Mouse (Mus musculus) lung, adult 2 months (tissue): Measurements from ENCODE around the gene Plxdc2. TPM values are rescaled to one million over a fixed set of nuclear protein-coding genes. Genes with fewer than 3 reads are reported as not detected.

ENCODE experiments used
- DNase-seq: peaks from one replicate; pipeline ENCODE4 v3.0.0; 2022
- H3K4me1 ChIP-seq: fragments of 200-500 bp; 2 replicates; pipeline ENCODE4 v1.6.1; 2011; ENCODE audit warnings: low read length; ENCODE audit not compliant: control insufficient read depth, insufficient read depth
- H3K4me3 ChIP-seq: fragments of 200-500 bp; replicated peaks from 2 replicates; pipeline ENCODE3; 2011; ENCODE audit warnings: low read depth, mild to moderate bottlenecking, control low read depth, low read length; ENCODE audit errors: extremely low read depth
- CTCF ChIP-seq: fragments of 200-500 bp; IDR thresholded peaks from 2 replicates; pipeline ENCODE4 v1.5.1; 2011; ENCODE audit warnings: mild to moderate bottlenecking, low read length, control low read depth; ENCODE audit not compliant: insufficient read depth
- POLR2A ChIP-seq: fragments of 200-500 bp; IDR thresholded peaks from 2 replicates; pipeline ENCODE4 v1.6.1; 2011; ENCODE audit warnings: low read depth, mild to moderate bottlenecking, control low read depth, low read length, borderline replicate concordance; ENCODE audit errors: extremely low read depth
- WGBS: fragments of 180-500 bp; shearing (Covaris S2); methylation state at CpG from one replicate; pipeline ENCODE4 v1.1.7; 2018; 5-methylcytosine and 5-hydroxymethylcytosine counted together
- polyA plus RNA-seq: library from polyadenylated mRNA; depleted of rRNA; stranded (reverse); fragments of >200 nt; gene quantifications from 2 replicates; pipeline ENCODE4 v1.2.3, GENCODE M21; 2012

The Plxdc2 gene
- polyA plus RNA-seq, 1 experiment = 49.6 TPM

DNA sequence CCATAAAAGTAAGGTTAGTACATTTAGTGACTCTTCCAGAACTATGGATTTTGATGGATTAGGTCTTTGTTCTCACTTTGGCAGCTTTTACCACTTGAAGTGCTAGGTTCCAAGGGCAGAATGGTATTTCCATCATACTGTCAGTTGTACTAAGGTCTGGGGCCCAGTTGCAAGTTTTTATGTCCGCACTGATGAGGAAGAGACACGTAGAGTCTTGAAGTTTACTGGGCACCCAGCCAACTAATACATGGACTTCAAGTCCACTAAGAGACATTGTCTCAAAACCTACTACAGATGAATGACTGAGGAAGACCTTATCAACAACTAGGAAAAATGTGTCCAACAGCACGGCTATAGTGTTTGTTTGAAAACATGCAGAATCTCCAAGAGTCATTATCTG lies 242.1 kb downstream of the Plxdc2 start:
- Histone ChIP-seq H3K4me1 (peaks cover 2% of the 10 kb centered on the region; the same call in 1 of the 2 replicates), H3K4me3 (no peak overlapping the region)
- TF ChIP-seq POLR2A (no peak), CTCF (no peak)
- WGBS = 34% methylated on average over 3 of the region's 3 CpGs
- DNase-seq = no peak

DNA sequence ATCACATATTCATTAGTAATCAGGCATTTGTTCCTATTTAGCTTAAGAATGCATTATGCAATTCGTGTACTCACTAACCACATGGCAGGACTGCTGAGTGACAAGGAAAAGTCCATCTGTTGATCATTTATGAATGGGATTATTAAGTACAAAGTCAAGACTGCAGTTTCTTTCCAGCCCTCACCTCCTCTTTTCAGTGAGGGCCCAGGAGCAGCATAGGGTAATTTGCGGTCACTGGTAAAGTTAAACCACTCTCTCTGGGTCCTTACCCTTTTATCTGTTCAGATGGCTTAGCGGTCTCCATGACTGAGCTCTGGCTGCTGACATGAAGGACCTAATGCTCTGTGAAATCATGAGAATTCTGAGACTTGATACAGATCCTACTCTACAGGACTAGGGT lies 248.2 kb downstream of the Plxdc2 start:
- H3K4me3 ChIP-seq = no peak overlapping the region
- H3K4me1 ChIP-seq = peaks cover 7% of the 10 kb centered on the region
- 79% methylated on average over 3 of the region's 3 CpGs for WGBS
- no peak for TF ChIP-seq CTCF
- no peak for TF ChIP-seq POLR2A
- no peak for DNase-seq

GRCm38 (mm10) chr2:16607792-16608586 lies 251.9 kb downstream of the Plxdc2 start:
- H3K4me1 ChIP-seq = peaks cover 6% of the 10 kb centered on the region
- TF ChIP-seq POLR2A (no peak), CTCF (no peak)
- no peak for DNase-seq
- WGBS = 39% methylated on average over 3 of the region's 3 CpGs
- no peak overlapping the region for H3K4me3 ChIP-seq

- 93% methylated on average over 3 of the region's 3 CpGs for WGBS
- DNase-seq = no peak
- no peak overlapping the region for H3K4me3 ChIP-seq
- TF ChIP-seq POLR2A = no peak
- no peak for TF ChIP-seq CTCF
- H3K4me1 ChIP-seq = no peaks in the 10 kb centered on the region
These were observed 286.0 kb downstream of the Plxdc2 start for GRCm38 (mm10) chr2:16642061-16642460.

GRCm38 (mm10) chr2:16651713-16652112 lies 295.6 kb downstream of the Plxdc2 start:
- Histone ChIP-seq H3K4me3 (no peak overlapping the region), H3K4me1 (no peaks in the 10 kb centered on the region)
- TF ChIP-seq CTCF (no peak), POLR2A (no peak)
- no peak for DNase-seq
- 69% methylated on average over 2 of the region's 2 CpGs for WGBS

- no peaks in the 10 kb centered on the region for H3K4me1 ChIP-seq
These were observed 308.4 kb downstream of the Plxdc2 start for GRCm38 (mm10) chr2:16664516-16664915.

GRCm38 (mm10) chr2:16668391-16668790 lies 312.3 kb downstream of the Plxdc2 start:
- WGBS = 83% methylated on average over 1 of the region's 1 CpGs
- no peak for TF ChIP-seq CTCF
- no peak for TF ChIP-seq POLR2A
- Histone ChIP-seq H3K4me1 (no peaks in the 10 kb centered on the region), H3K4me3 (no peak overlapping the region)
- DNase-seq = no peak

More at GRCm38 (mm10) chr2:16664516-16664915, 308.4 kb downstream of the Plxdc2 start:
- no peak overlapping the region for H3K4me3 ChIP-seq
- TF ChIP-seq POLR2A (no peak), CTCF (no peak)
- DNase-seq = no peak
- 55% methylated on average over 1 of the region's 1 CpGs for WGBS

DNA sequence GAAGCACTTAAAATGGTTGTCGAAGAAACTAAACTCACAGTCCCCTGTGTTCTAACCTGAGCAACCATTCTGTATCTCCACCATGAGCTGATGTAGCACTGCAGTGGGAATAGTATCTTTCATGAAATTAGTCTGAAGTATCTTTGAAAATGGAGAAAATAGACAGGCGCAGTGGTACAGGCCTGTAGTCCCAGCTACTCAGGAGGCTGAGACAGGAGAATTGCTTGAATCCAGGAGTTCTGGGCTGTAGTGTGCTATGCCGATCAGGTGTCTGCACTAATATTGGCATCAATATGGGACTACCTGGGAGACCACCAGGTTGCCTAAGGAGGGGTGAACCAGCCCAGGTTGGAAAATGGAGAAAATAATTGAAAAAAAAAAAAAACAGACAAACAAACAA lies 326.8 kb downstream of the Plxdc2 start:
- H3K4me3 ChIP-seq = no peak overlapping the region
- DNase-seq = no peak
- TF ChIP-seq CTCF (no peak), POLR2A (no peak)
- no peaks in the 10 kb centered on the region for H3K4me1 ChIP-seq
- 97% methylated on average over 3 of the region's 3 CpGs for WGBS

GRCm38 (mm10) chr2:16683739-16684138 lies 327.6 kb downstream of the Plxdc2 start:
- WGBS = 81% methylated on average over 3 of the region's 3 CpGs
- DNase-seq = no peak
- no peak for TF ChIP-seq POLR2A
- no peak for TF ChIP-seq CTCF
- H3K4me1 ChIP-seq = no peaks in the 10 kb centered on the region
- H3K4me3 ChIP-seq = no peak overlapping the region

DNA sequence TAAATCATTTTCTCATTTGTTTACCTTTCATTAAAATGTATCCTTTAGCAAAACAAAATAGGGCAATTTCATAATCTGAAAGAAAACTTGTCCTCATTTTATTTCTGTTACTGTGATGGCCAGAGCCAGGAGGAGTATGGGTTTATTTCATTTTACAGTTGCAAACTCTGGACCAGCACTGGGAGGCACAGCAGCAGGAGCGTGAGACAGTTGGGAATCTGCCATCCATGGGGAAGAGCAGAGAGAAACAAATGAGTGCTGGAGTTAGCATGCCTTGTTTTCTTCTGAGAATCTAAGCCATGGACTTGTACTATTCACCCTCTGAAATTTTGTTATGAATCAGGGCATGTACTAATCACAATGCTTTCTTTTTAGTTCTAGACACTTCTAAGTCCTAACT lies 328.4 kb downstream of the Plxdc2 start:
- TF ChIP-seq CTCF (no peak), POLR2A (no peak)
- 73% methylated on average over 1 of the region's 1 CpGs for WGBS
- DNase-seq = no peak
- H3K4me3 ChIP-seq = no peak overlapping the region
- no peaks in the 10 kb centered on the region for H3K4me1 ChIP-seq
